8 mouse cellular contexts compared by ENCODE assay signal in genomic region chr9:18291571-18292429, GRCm38 (mm10). TPM values are rescaled to one million over a fixed set of nuclear protein-coding genes. Genes with fewer than 3 reads are reported as not detected.
DNase-seq lines count a peak whose midpoint lies in the region; ATAC-seq and TF ChIP-seq lines count a peak whose summit lies in the region.

Chordc1 (plus strand) TSS chr9:18292125.

- H3K4me3 ChIP-seq in embryonic facial prominence, embryonic 13.5 days: peak within 1 kb of the TSS; percentile 96
- peak within 1 kb of the TSS; percentile 99 for H3K4me3 ChIP-seq in kidney, adult 2 months (ENCODE audit: insufficient read depth, low read depth, low read length)
- peak within 1 kb of the TSS; percentile 92 for H3K4me3 ChIP-seq in limb, embryonic 12.5 days (replicated peaks)
- H3K4me3 ChIP-seq in midbrain, embryonic 15.5 days: peak within 1 kb of the TSS; percentile 83
- H3K4me3 ChIP-seq in spleen, adult 2 months (ENCODE audit: extremely low read depth, insufficient read depth, insufficient read length): peak within 1 kb of the TSS; percentile 78

- peaks cover 9% of the 10 kb centered on the region for H3K4me1 ChIP-seq in embryonic facial prominence, embryonic 13.5 days
- H3K4me1 ChIP-seq in kidney, adult 2 months (ENCODE audit: control insufficient read depth, insufficient read depth, low read length): peaks cover 3% of the 10 kb centered on the region
- peaks cover 10% of the 10 kb centered on the region for H3K4me1 ChIP-seq in limb, embryonic 12.5 days (replicated peaks)
- H3K4me1 ChIP-seq in midbrain, embryonic 15.5 days: peaks cover 18% of the 10 kb centered on the region
- H3K4me1 ChIP-seq in spleen, adult 2 months (ENCODE audit: control insufficient read depth, insufficient read depth, insufficient read length): no peaks in the 10 kb centered on the region; the same call in 1 of the 2 replicates

- H3K9me3 ChIP-seq in embryonic facial prominence, embryonic 13.5 days: no peaks in the 10 kb centered on the region
- no peaks in the 10 kb centered on the region for H3K9me3 ChIP-seq in limb, embryonic 12.5 days
- H3K9me3 ChIP-seq in midbrain, embryonic 15.5 days: no peaks in the 10 kb centered on the region

- TF ChIP-seq POLR2A in kidney, adult 2 months (IDR thresholded peaks at IDR 0.05; ENCODE audit: low read depth, low read length): peak; percentile 53
- peak; percentile 46 for TF ChIP-seq POLR2A in spleen, adult 2 months (IDR thresholded peaks at IDR 0.05; ENCODE audit: low read depth, low read length)

- WGBS in embryonic facial prominence, embryonic 13.5 days: 2% methylated on average over 49 of the region's 49 CpGs
- 3% methylated on average over 49 of the region's 49 CpGs for WGBS in kidney, adult 2 months
- 4% methylated on average over 49 of the region's 49 CpGs for WGBS in limb, embryonic 12.5 days
- 4% methylated on average over 49 of the region's 49 CpGs for WGBS in midbrain, embryonic 15.5 days
- 3% methylated on average over 49 of the region's 49 CpGs for WGBS in spleen, adult 2 months

- DNase-seq in 3134 (ENCODE audit: extremely low read depth, insufficient read length, low spot score): peak; percentile 95
- DNase-seq in adrenal gland, postnatal 36 days: peak; percentile 96
- DNase-seq in heart, adult 18-20 months: peak; percentile 96 to 97
- DNase-seq in kidney, adult 2 months: peak; percentile 98
- DNase-seq in spleen, adult 2 months (ENCODE audit: low read depth in 1 of 2, low spot score in 2 of 2): peak; percentile 88 to 92

- H3K4me2 ChIP-seq in embryonic facial prominence, embryonic 13.5 days: peak within 1 kb of the TSS; percentile 71
- peak within 1 kb of the TSS; percentile 81 for H3K4me2 ChIP-seq in limb, embryonic 12.5 days
- peak within 1 kb of the TSS; percentile 82 for H3K4me2 ChIP-seq in midbrain, embryonic 15.5 days

- H3K36me3 ChIP-seq in embryonic facial prominence, embryonic 13.5 days: peaks cover 5% of the 10 kb centered on the region; the same call in 1 of the 2 replicates
- no peaks in the 10 kb centered on the region for H3K36me3 ChIP-seq in kidney, adult 2 months (ENCODE audit: control insufficient read depth, insufficient read depth, low read length)
- H3K36me3 ChIP-seq in limb, embryonic 12.5 days: peaks cover 5% of the 10 kb centered on the region
- H3K36me3 ChIP-seq in midbrain, embryonic 15.5 days (replicated peaks): 0 out of 2 replicates have a peak, but pooled peaks cover 2% of the 10 kb centered on the region
- H3K36me3 ChIP-seq in spleen, adult 2 months (ENCODE audit: control insufficient read depth, insufficient read depth, low read length): peaks cover 1% of the 10 kb centered on the region; the same call in 1 of the 2 replicates

- no peaks in the 10 kb centered on the region for H3K27me3 ChIP-seq in embryonic facial prominence, embryonic 13.5 days
- no peaks in the 10 kb centered on the region for H3K27me3 ChIP-seq in kidney, adult 2 months (replicated peaks; ENCODE audit: control insufficient read depth, insufficient read depth, low read length)
- H3K27me3 ChIP-seq in limb, embryonic 12.5 days: no peaks in the 10 kb centered on the region
- H3K27me3 ChIP-seq in midbrain, embryonic 15.5 days (replicated peaks): no peaks in the 10 kb centered on the region
- H3K27me3 ChIP-seq in spleen, adult 2 months (ENCODE audit: control insufficient read depth, insufficient read depth, low read length): no peaks in the 10 kb centered on the region

- peak; percentile 33; the same call in 1 of the 2 replicates for TF ChIP-seq CTCF in kidney, adult 2 months (conservative IDR thresholded peaks at IDR 0.05; ENCODE audit: insufficient read depth, insufficient read length, low read depth, low read length)
- TF ChIP-seq CTCF in spleen, adult 2 months (IDR thresholded peaks at IDR 0.05; ENCODE audit: extremely low read depth, insufficient read depth, insufficient read length, insufficient replicate concordance): no peak

- peak; percentile 99 for ATAC-seq in embryonic facial prominence, embryonic 13.5 days (ENCODE audit: insufficient number of reproducible peaks, insufficient read depth, low FRiP score, low TSS enrichment, low read depth)
- peak; percentile 99 for ATAC-seq in limb, embryonic 12.5 days (ENCODE audit: insufficient number of reproducible peaks, insufficient read depth, low FRiP score, low TSS enrichment, low read depth)
- ATAC-seq in midbrain, embryonic 15.5 days (replicated peaks): peak; percentile 99

- H3K27ac ChIP-seq in embryonic facial prominence, embryonic 13.5 days: peak within 1 kb of the TSS; percentile 86
- peak within 1 kb of the TSS; percentile 90 for H3K27ac ChIP-seq in kidney, adult 2 months (ENCODE audit: insufficient read depth, low read depth, low read length)
- H3K27ac ChIP-seq in limb, embryonic 12.5 days: peak within 1 kb of the TSS; percentile 89
- peak within 1 kb of the TSS; percentile 84 for H3K27ac ChIP-seq in midbrain, embryonic 15.5 days
- peak within 1 kb of the TSS; percentile 88 for H3K27ac ChIP-seq in spleen, adult 2 months (ENCODE audit: insufficient read depth, low read length)

- peak within 1 kb of the TSS; percentile 99 for H3K9ac ChIP-seq in embryonic facial prominence, embryonic 13.5 days
- H3K9ac ChIP-seq in limb, embryonic 12.5 days (replicated peaks): peak within 1 kb of the TSS; percentile 94
- peak within 1 kb of the TSS; percentile 88 for H3K9ac ChIP-seq in midbrain, embryonic 15.5 days

RNA-seq across cellular contexts. Expression of gene Chordc1, which starts in this region (rescaled TPM):
- total RNA-seq in adrenal gland, postnatal 36 days (2021): 100 to 1,000 TPM in 1 of 2 experiments, 10 to 100 TPM in 1; 71.3 to 116 TPM
- polyA plus RNA-seq in embryonic facial prominence, embryonic 13.5 days (2015; fragmentation: Nextera tagmentation; extraction: Ambion mirVana): 112 and 128 TPM in 2 replicates
- total RNA-seq in heart, adult 18-20 months (2021): 10 to 100 TPM; 67.6 to 75.9 TPM
- polyA plus RNA-seq in kidney, adult 2 months (2012; rRNA removed): 28.7 and 31.9 TPM in 2 replicates
- 132 and 140 TPM in 2 replicates for polyA plus RNA-seq in limb, embryonic 12.5 days (2016; fragmentation: Nextera tagmentation; extraction: Ambion mirVana)
- polyA plus RNA-seq in midbrain, embryonic 15.5 days (2015; fragmentation: Nextera tagmentation; extraction: Ambion mirVana): 134 and 138 TPM in 2 replicates
- 13.6 and 25.5 TPM in 2 replicates for polyA plus RNA-seq in spleen, adult 2 months (2012; rRNA removed)

Comparison
In these comparisons a context has a peak if more than half of its experiments do, and no peak if none do; other contexts are left out.
1. Peak in every context shown above with its lines: DNase-seq, ATAC-seq, H3K4me3 ChIP-seq and H3K27ac ChIP-seq.